Mouse (Mus musculus) bone marrow macrophage, adult 2 months (primary cell): ENCODE data around the gene Mdm2. TPM values are rescaled to one million over a fixed set of nuclear protein-coding genes. Genes with fewer than 3 reads are reported as not detected.

Source experiments
- H3K27ac ChIP-seq: 2 replicates; pipeline ENCODE4 v1.5.1; 2012; ENCODE audit warnings: low read depth, low read length; ENCODE audit not compliant: insufficient read depth
- H3K4me1 ChIP-seq: 2 replicates; pipeline ENCODE4 v1.6.1; 2012; ENCODE audit warnings: low read length; ENCODE audit not compliant: control insufficient read depth, insufficient read depth
- H3K4me3 ChIP-seq: 2 replicates; pipeline ENCODE4 v1.5.1; 2012; ENCODE audit warnings: mild to moderate bottlenecking, low read length, moderate library complexity; ENCODE audit not compliant: insufficient read depth
- CTCF ChIP-seq: IDR thresholded peaks from 2 replicates; pipeline ENCODE4 v1.5.1; 2012; ENCODE audit warnings: low read depth, mild to moderate bottlenecking, low read length, moderate library complexity
- POLR2A ChIP-seq: IDR thresholded peaks from 2 replicates; pipeline ENCODE4 v1.6.1; 2012; ENCODE audit warnings: mild to moderate bottlenecking, low read depth, low read length, borderline replicate concordance
- polyA plus RNA-seq: library from polyadenylated mRNA; stranded (reverse); fragments of >200 nt; gene quantifications from 2 replicates; pipeline ENCODE4 v1.2.4, GENCODE M21; 2012; ENCODE audit not compliant: missing spikeins, insufficient read depth, insufficient read length

Gene Mdm2
- polyA plus RNA-seq, 1 experiment: 95.5 TPM

- TF ChIP-seq CTCF: no peak
- Histone ChIP-seq H3K27ac (peak overlapping the region; percentile 71), H3K4me1 (peaks cover 14% of the 10 kb centered on the region), H3K4me3 (0 out of 2 replicates have a peak overlapping the region, but pooled peaks have one; percentile 21)
Measured at GRCm38 (mm10) chr10:117755086-117755798, 44.7 kb upstream of the Mdm2 start.

GRCm38 (mm10) chr10:117754609-117754940 is 44.0 kb upstream of the Mdm2 start:
- TF ChIP-seq POLR2A (no peak), CTCF (no peak)
- H3K4me3 ChIP-seq: no peak overlapping the region
- H3K27ac ChIP-seq: peak overlapping the region; percentile 71
- peaks cover 14% of the 10 kb centered on the region for H3K4me1 ChIP-seq

- H3K4me3 ChIP-seq: no peak overlapping the region
- TF ChIP-seq CTCF (no peak), POLR2A (no peak)
- H3K27ac ChIP-seq: peak overlapping the region; percentile 71; the same call in 1 of the 2 replicates
- peaks cover 14% of the 10 kb centered on the region for H3K4me1 ChIP-seq
Measured at GRCm38 (mm10) chr10:117753711-117754608, 43.4 kb upstream of the Mdm2 start.

- Histone ChIP-seq H3K4me1 (peaks cover 14% of the 10 kb centered on the region), H3K27ac (no peak overlapping the region), H3K4me3 (no peak overlapping the region)
- no peak for TF ChIP-seq CTCF
- no peak for TF ChIP-seq POLR2A
Measured at GRCm38 (mm10) chr10:117752851-117753647, 42.5 kb upstream of the Mdm2 start.

GRCm38 (mm10) chr10:117752304-117752821 is 41.8 kb upstream of the Mdm2 start:
- no peak for TF ChIP-seq CTCF
- no peak for TF ChIP-seq POLR2A
- peaks cover 14% of the 10 kb centered on the region for H3K4me1 ChIP-seq
- no peak overlapping the region for H3K27ac ChIP-seq
- no peak overlapping the region for H3K4me3 ChIP-seq

- Histone ChIP-seq H3K4me3 (no peak overlapping the region), H3K4me1 (peaks cover 18% of the 10 kb centered on the region), H3K27ac (no peak overlapping the region)
- TF ChIP-seq POLR2A (no peak), CTCF (no peak)
Measured at GRCm38 (mm10) chr10:117751744-117752143, 41.2 kb upstream of the Mdm2 start.

- Histone ChIP-seq H3K4me3 (no peak overlapping the region), H3K27ac (no peak overlapping the region), H3K4me1 (peaks cover 18% of the 10 kb centered on the region)
- TF ChIP-seq CTCF (no peak), POLR2A (no peak)
Measured at GRCm38 (mm10) chr10:117751282-117751610, 40.7 kb upstream of the Mdm2 start.

GRCm38 (mm10) chr10:117750529-117751281 is 40.1 kb upstream of the Mdm2 start:
- H3K27ac ChIP-seq: no peak overlapping the region
- TF ChIP-seq POLR2A: no peak
- TF ChIP-seq CTCF: no peak
- H3K4me3 ChIP-seq: no peak overlapping the region
- H3K4me1 ChIP-seq: peaks cover 14% of the 10 kb centered on the region

GRCm38 (mm10) chr10:117749787-117750343 is 39.3 kb upstream of the Mdm2 start:
- peaks cover 8% of the 10 kb centered on the region for H3K4me1 ChIP-seq
- H3K27ac ChIP-seq: no peak overlapping the region
- TF ChIP-seq POLR2A (no peak), CTCF (no peak)
- no peak overlapping the region for H3K4me3 ChIP-seq
